Mouse (Mus musculus): ENCODE measurements at regions not wholly inside any gene's neighbourhood (a gene's known extent, or its start where the extent isn't known, plus 50 kb on each side); places are given as distances from the start of the nearest gene placed in this dataset.

- DNase-seq: no peak
Observed at GRCm38 (mm10) chr3:99738093-99738803, 147.0 kb upstream of the Spag17 start.

DNA sequence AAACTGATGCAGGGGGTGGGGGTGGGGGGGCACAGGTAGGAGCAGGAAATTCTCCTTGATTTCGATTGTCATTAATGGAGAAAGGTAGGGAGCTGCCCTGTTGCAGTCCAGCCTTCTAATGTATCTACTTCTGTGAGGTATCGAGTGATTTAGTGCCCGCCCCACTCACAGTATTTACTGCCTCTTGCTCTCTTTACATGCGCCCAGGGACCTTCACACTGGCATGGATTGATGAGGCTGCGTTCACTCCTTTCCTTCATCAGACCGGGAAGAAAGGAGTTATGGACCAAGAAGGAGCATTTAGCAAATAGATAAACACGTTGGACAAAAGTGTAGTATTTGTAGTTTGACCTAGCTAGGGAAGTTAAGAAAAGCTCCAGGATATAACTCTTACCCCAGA, 145.6 kb upstream of the Spag17 start:
- no peak for DNase-seq

GRCm38 (mm10) chr3:99741249-99742222, 143.7 kb upstream of the Spag17 start:
- DNase-seq: no peak

GRCm38 (mm10) chr3:99749725-99750124, 135.5 kb upstream of the Spag17 start:
- DNase-seq: no peak

- DNase-seq: no peak
Observed at GRCm38 (mm10) chr3:99778526-99778925, 106.7 kb upstream of the Spag17 start.

- DNase-seq: no peak
Observed at GRCm38 (mm10) chr3:99785955-99786529, 99.2 kb upstream of the Spag17 start.

- DNase-seq: no peak
Observed at GRCm38 (mm10) chr3:99791316-99791715, 93.9 kb upstream of the Spag17 start.

DNA sequence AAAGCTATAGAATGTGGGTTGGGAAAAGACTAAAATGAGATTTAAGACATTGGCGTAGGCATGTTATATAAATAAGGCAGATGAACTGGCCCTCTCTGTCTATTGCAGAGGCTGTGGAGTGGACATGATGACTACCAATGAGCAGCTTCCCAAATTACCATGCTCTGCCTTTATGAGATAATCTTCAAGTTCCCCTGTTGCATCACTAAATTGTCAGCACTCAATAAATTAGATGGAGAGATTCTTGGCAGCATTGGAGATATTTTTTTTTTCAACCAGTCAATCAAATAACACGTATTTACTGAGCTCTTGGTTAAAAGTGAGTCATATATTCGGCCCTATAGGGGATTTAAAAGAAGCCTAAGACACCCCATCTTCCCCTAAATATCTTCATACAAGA, 91.6 kb upstream of the Spag17 start:
- DNase-seq: no peak

DNA sequence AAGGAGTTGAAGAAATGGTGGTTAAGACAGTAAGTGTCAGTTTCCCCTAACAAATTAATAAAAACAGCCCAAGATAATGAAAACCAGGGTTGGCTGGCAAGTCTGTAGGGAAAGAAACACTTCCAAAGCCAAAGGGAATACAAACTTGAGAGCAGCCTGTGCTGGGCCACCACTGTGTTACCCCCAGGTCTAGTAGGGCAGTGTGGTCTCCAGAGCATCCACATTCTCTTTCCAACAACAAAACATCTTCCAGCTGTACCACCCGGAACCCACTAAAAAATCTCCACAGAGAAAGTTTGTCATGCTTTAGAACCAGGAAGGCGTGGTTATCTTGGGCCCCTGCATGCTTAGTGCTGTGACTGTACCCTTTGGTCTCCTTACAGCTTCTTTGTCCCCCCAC, 89.4 kb upstream of the Spag17 start:
- no peak for DNase-seq

- DNase-seq: no peak
Observed at GRCm38 (mm10) chr3:99797791-99798190, 87.4 kb upstream of the Spag17 start.

DNA sequence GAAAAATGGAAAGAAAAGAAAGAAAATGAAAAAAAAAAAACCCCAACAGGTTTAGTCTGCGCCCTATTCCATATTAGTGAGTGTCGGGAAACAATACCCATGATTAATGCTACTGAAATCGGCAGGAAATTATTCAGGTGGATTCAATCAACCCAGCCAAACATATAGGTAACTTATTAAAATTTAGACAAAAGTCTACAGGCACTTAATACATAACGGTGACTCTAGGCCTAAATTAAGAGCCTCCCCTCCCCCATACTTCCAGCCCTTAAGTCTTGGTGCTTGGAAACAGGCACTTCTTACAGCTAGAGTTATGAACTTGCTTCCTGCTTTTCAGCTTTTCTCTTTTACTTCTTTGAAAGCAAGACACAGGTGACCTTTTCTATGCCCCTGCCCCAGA, 74.7 kb upstream of the Spag17 start:
- DNase-seq: no peak

GRCm38 (mm10) chr3:99811276-99811675, 73.9 kb upstream of the Spag17 start:
- DNase-seq: no peak

GRCm38 (mm10) chr3:99812836-99813235, 72.4 kb upstream of the Spag17 start:
- no peak for DNase-seq

DNA sequence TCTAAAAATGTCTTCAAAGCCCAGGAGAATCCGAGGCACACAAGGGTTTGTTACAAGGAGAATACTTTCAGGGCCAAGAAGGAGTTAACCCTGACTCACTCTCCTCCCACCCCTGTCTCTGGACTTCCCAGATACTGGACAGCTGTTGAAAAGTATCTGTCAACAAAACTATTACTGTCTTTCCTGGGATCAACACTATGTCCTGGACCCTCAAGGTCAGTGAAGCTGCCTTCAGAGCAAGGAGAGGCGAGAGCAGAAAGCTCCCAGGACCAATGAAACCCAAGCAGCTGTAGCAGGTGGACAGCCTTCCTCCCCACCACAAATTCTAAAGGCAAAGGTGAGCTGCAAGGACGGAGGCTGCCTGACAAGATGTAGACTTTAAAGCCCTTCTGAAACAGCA, 70.1 kb upstream of the Spag17 start:
- DNase-seq: no peak

- no peak for DNase-seq
Observed at GRCm38 (mm10) chr3:99817965-99818364, 67.2 kb upstream of the Spag17 start.

DNA sequence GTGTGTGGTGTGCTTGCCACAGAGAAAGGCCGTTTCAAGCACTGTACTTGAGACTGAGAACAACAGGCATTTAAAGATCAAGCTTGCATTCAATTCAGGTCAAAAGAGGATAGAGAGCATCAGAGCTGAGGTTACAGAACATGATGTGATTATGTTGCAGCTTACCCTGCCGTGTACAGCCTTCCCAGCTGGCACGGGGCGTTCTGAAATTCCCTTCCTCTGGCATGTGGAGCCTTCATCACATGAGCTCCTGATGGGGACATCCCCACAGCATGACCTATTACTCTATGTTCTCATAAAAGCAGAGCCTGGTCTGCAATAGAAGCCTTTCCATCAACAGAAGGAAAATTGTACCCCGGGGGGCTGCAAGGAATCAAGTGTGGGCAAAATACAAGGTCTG, 62.5 kb upstream of the Spag17 start:
- no peak for DNase-seq

GRCm38 (mm10) chr3:99823256-99823655, 62.0 kb upstream of the Spag17 start:
- no peak for DNase-seq
